Mouse (Mus musculus) neural tube, embryonic 13.5 days (tissue): ENCODE data around the gene Exosc6. TPM values are rescaled to one million over a fixed set of nuclear protein-coding genes. Genes with fewer than 3 reads are reported as not detected.
"Not testable (repeated sequence)": the region's sequence is repeated elsewhere in the genome, so short reads cannot be mapped to it uniquely, and the experiment has no call there.

Experiments
- ATAC-seq: fragments of 200-750 bp; cut with Nextera tagmentation; 2 replicates; pipeline ENCODE4 v1.8.0; 2017; ENCODE audit warnings: low read depth, mild to moderate bottlenecking, moderate TSS enrichment, moderate library complexity
- H3K27ac ChIP-seq: fragments of 300-500 bp; sonication (generic); replicated peaks from 2 replicates; pipeline ENCODE4 v1.5.1; 2015; ENCODE audit warnings: moderate library complexity, mild to moderate bottlenecking, inconsistent platforms
- H3K27me3 ChIP-seq: fragments of 300-500 bp; sonication (generic); 2 replicates; pipeline ENCODE4 v1.6.1; 2015; ENCODE audit warnings: mild to moderate bottlenecking, inconsistent platforms
- H3K36me3 ChIP-seq: fragments of 300-500 bp; sonication (generic); 2 replicates; pipeline ENCODE4 v1.6.1; 2015; ENCODE audit warnings: mild to moderate bottlenecking, inconsistent platforms
- H3K4me1 ChIP-seq: fragments of 300-500 bp; sonication (generic); replicated peaks from 2 replicates; pipeline ENCODE4 v1.6.1; 2015; ENCODE audit warnings: inconsistent platforms
- H3K4me2 ChIP-seq: fragments of 300-500 bp; sonication (generic); 2 replicates; pipeline ENCODE4 v1.6.1; 2015; ENCODE audit warnings: inconsistent platforms, mild to moderate bottlenecking, moderate library complexity
- H3K4me3 ChIP-seq: fragments of 300-500 bp; sonication (generic); 2 replicates; pipeline ENCODE4 v1.5.1; 2015; ENCODE audit warnings: mild to moderate bottlenecking, inconsistent platforms
- H3K9ac ChIP-seq: fragments of 300-500 bp; sonication (generic); 2 replicates; pipeline ENCODE4 v1.6.1; 2015; ENCODE audit warnings: moderate library complexity, mild to moderate bottlenecking, inconsistent platforms
- H3K9me3 ChIP-seq: fragments of 300-500 bp; sonication (generic); 2 replicates; pipeline ENCODE4 v1.6.1; 2016; ENCODE audit warnings: inconsistent platforms
- WGBS: fragments of 180-500 bp; shearing (Covaris S2); methylation state at CpG from one replicate; pipeline ENCODE4 v1.1.7; 2015; 5-methylcytosine and 5-hydroxymethylcytosine counted together
- polyA plus RNA-seq: library from polyadenylated mRNA; unstranded; fragments of >200 nt; fragmentation: Nextera tagmentation; extraction: Ambion mirVana; gene quantifications from 2 replicates; pipeline ENCODE4 v1.2.1, GENCODE M21; 2015

Exosc6 gene
- polyA plus RNA-seq, 1 experiment from 2014 or later: not detected

- Histone ChIP-seq H3K4me1 (peaks cover 15% of the 10 kb centered on the region), H3K36me3 (peaks cover 3% of the 10 kb centered on the region; the same call in 1 of the 2 replicates), H3K4me2 (peak overlapping the region; percentile 77), H3K9ac (no peak overlapping the region), H3K9me3 (no peaks in the 10 kb centered on the region), H3K27ac (peak overlapping the region; percentile 38; the same call in 1 of the 2 replicates), H3K27me3 (no peaks in the 10 kb centered on the region), H3K4me3 (peak overlapping the region; percentile 63; the same call in 1 of the 2 replicates)
- ATAC-seq: no peak
- 40% methylated on average over 2 of the region's 2 CpGs for WGBS
These were observed 6.8 kb downstream of the Exosc6 start for GRCm38 (mm10) chr8:111062893-111063292.

GRCm38 (mm10) chr8:111066308-111066707, 10.2 kb downstream of the Exosc6 start:
- H3K4me1 ChIP-seq: peaks cover 5% of the 10 kb centered on the region
- H3K9ac ChIP-seq: no peak overlapping the region
- WGBS: 60% methylated on average over 4 of the region's 4 CpGs
- H3K27me3 ChIP-seq: no peaks in the 10 kb centered on the region
- H3K36me3 ChIP-seq: no peaks in the 10 kb centered on the region
- no peak overlapping the region for H3K4me3 ChIP-seq
- no peaks in the 10 kb centered on the region for H3K9me3 ChIP-seq
- H3K27ac ChIP-seq: no peak overlapping the region
- no peak overlapping the region for H3K4me2 ChIP-seq
- ATAC-seq: no peak

- no peak overlapping the region for H3K4me2 ChIP-seq
- H3K4me3 ChIP-seq: no peak overlapping the region
- no peak overlapping the region for H3K27ac ChIP-seq
- no peaks in the 10 kb centered on the region for H3K27me3 ChIP-seq
- H3K9ac ChIP-seq: no peak overlapping the region
- 32% methylated on average over 10 of the region's 10 CpGs for WGBS
- no peaks in the 10 kb centered on the region for H3K4me1 ChIP-seq
- ATAC-seq: no peak
- H3K9me3 ChIP-seq: no peaks in the 10 kb centered on the region
- no peaks in the 10 kb centered on the region for H3K36me3 ChIP-seq
These were observed 11.3 kb downstream of the Exosc6 start for GRCm38 (mm10) chr8:111067439-111067838.

DNA sequence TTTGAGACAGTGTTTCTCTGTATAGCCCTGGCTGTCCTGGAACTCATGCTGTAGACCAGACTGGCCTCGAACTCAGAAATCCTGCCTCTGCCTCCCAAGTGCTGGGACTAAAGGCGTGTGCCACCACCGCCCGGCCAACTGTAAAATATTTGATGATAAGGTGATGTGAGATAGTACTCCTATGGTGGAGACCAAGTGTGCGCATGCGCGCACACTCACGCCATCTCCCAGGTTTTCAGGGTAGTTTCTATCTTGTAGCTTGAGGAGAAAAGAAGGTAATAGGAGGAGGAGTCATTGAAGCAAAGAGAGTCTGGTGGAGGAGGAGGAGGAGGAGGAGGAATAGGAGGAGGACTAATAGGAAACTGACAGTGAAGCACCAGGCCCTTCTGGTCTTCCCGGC, 12.5 kb downstream of the Exosc6 start:
- H3K4me2 ChIP-seq: not testable (repeated sequence)
- WGBS: 89% methylated on average over 9 of the region's 9 CpGs

DNA sequence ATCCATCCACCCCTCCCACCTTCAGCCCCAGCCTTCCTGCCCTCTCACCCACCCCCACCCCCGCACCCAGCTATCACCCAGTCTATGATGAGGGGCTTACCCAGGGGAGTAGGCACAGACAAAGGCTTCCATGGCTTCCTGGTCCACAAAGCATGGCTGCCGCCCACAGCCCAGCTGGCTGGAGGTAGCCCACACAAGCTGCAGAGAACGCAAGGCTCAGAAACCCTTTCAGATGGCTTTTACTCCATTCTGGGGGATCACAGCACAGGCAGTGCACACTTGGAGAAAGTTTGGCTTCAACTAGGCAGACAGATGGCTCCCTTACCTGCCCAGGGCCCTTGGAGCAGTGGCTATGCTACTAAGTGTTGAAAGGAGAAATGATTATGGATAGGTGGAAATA, 19.8 kb downstream of the Exosc6 start:
- H3K4me3 ChIP-seq: no peak overlapping the region
- H3K27ac ChIP-seq: no peak overlapping the region
- H3K4me2 ChIP-seq: no peak overlapping the region
- H3K36me3 ChIP-seq: no peaks in the 10 kb centered on the region
- ATAC-seq: no peak
- H3K9me3 ChIP-seq: no peaks in the 10 kb centered on the region
- H3K9ac ChIP-seq: no peak overlapping the region
- no peaks in the 10 kb centered on the region for H3K27me3 ChIP-seq
- 83% methylated on average over 3 of the region's 3 CpGs for WGBS
- no peaks in the 10 kb centered on the region for H3K4me1 ChIP-seq

More for the DNA sequence above, 12.5 kb downstream of the Exosc6 start:
- H3K4me3 ChIP-seq, H3K27me3 ChIP-seq, H3K9ac ChIP-seq, H3K27ac ChIP-seq, ATAC-seq, H3K36me3 ChIP-seq, H3K9me3 ChIP-seq, H3K4me1 ChIP-seq: not testable (repeated sequence)

- no peak overlapping the region for H3K9ac ChIP-seq
- H3K27me3 ChIP-seq: no peaks in the 10 kb centered on the region
- no peak overlapping the region for H3K4me3 ChIP-seq
- no peak overlapping the region for H3K4me2 ChIP-seq
- no peaks in the 10 kb centered on the region for H3K36me3 ChIP-seq
- ATAC-seq: no peak
- H3K9me3 ChIP-seq: no peaks in the 10 kb centered on the region
- WGBS: 65% methylated on average over 5 of the region's 5 CpGs
- H3K4me1 ChIP-seq: peaks cover 9% of the 10 kb centered on the region
- H3K27ac ChIP-seq: no peak overlapping the region
These were observed 23.3 kb downstream of the Exosc6 start for GRCm38 (mm10) chr8:111079461-111079860.

DNA sequence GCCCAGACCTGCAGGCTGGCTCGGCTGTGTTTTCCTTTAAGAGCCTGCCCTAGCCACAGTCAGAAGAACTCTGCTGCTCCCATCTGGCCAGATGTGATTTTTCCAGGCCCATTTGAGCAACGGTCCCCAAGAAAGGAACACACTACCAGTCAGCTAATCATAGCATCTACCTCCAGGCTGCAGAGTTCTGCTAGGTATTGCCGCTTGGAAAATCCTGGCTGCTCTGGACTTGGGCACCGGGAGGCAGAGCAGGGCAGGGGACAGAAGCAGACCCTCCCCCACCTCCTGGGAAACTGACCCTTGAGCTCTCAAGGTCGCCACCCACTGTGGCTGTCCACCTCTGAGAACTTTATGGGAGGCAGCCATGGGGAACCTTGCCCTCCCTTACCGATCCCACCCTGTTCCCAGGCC, 23.7 kb downstream of the Exosc6 start:
- peaks cover 9% of the 10 kb centered on the region for H3K4me1 ChIP-seq
- ATAC-seq: no peak
- no peak overlapping the region for H3K27ac ChIP-seq
- H3K9ac ChIP-seq: no peak overlapping the region
- 38% methylated on average over 6 of the region's 6 CpGs for WGBS
- H3K4me2 ChIP-seq: no peak overlapping the region
- no peaks in the 10 kb centered on the region for H3K27me3 ChIP-seq
- H3K36me3 ChIP-seq: no peaks in the 10 kb centered on the region
- H3K4me3 ChIP-seq: no peak overlapping the region
- no peaks in the 10 kb centered on the region for H3K9me3 ChIP-seq

GRCm38 (mm10) chr8:111081580-111082258, 25.6 kb downstream of the Exosc6 start:
- Histone ChIP-seq H3K9me3 (no peaks in the 10 kb centered on the region), H3K27me3 (no peaks in the 10 kb centered on the region), H3K27ac (no peak overlapping the region), H3K4me3 (no peak overlapping the region), H3K36me3 (no peaks in the 10 kb centered on the region), H3K4me1 (peaks cover 9% of the 10 kb centered on the region), H3K4me2 (no peak overlapping the region), H3K9ac (0 out of 2 replicates have a peak overlapping the region, but pooled peaks have one; percentile 1)
- ATAC-seq: no peak
- WGBS: 49% methylated on average over 12 of the region's 12 CpGs

GRCm38 (mm10) chr8:111083936-111084335, 27.8 kb downstream of the Exosc6 start:
- H3K36me3 ChIP-seq, H3K9ac ChIP-seq, H3K27me3 ChIP-seq, ATAC-seq, H3K9me3 ChIP-seq, H3K4me3 ChIP-seq, H3K4me1 ChIP-seq, H3K27ac ChIP-seq, H3K4me2 ChIP-seq: not testable (repeated sequence)
- WGBS: 93% methylated on average over 5 of the region's 5 CpGs

DNA sequence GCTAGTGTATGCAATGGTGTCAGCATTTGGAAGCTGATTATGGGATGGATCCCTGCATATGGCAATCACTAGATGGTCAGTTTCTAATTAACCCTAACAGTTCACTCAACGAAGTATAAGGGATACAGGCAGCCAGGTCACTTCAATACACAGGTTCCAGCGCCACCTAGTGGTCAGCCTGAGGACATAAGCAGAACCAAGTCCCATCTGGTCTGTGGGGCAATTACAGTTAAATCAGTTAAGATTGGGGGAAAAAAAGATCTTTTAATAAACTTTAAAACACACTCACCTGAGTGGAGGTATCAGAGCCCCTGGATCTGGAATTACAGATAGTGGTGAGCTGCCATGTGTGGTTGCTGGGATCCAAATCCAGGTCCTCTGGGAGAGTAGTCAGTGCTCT, 34.0 kb downstream of the Exosc6 start:
- no peak overlapping the region for H3K9ac ChIP-seq
- H3K4me2 ChIP-seq: no peak overlapping the region
- no peak overlapping the region for H3K27ac ChIP-seq
- WGBS: 0% methylated on average over 2 of the region's 2 CpGs
- no peak for ATAC-seq
- peaks cover 7% of the 10 kb centered on the region for H3K4me1 ChIP-seq
- no peaks in the 10 kb centered on the region for H3K9me3 ChIP-seq
- H3K27me3 ChIP-seq: no peaks in the 10 kb centered on the region
- no peaks in the 10 kb centered on the region for H3K36me3 ChIP-seq
- no peak overlapping the region for H3K4me3 ChIP-seq

DNA sequence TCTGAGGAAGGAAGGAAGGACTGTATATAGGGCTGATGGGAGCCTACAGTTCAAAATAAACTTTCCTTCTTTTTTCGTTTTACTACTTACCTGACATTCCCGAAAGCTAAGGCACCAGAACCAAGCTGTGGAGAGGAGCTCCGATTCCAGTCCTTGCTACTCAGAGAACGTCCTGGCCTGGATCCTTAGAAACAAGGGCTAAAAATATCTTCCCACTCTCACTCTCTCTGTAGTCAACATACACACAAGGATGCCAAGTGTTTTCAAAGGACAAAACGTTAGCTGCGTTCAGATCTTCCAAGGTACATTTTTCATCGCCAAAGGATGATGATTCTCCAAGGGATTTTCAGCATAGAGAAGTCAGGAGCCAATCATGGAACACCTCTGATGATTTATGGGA, 35.6 kb downstream of the Exosc6 start:
- WGBS: 85% methylated on average over 7 of the region's 7 CpGs
- Histone ChIP-seq H3K4me3 (no peak overlapping the region), H3K4me2 (no peak overlapping the region), H3K4me1 (peaks cover 22% of the 10 kb centered on the region), H3K27ac (no peak overlapping the region), H3K9ac (no peak overlapping the region), H3K36me3 (no peaks in the 10 kb centered on the region), H3K27me3 (no peaks in the 10 kb centered on the region), H3K9me3 (no peaks in the 10 kb centered on the region)
- no peak for ATAC-seq

DNA sequence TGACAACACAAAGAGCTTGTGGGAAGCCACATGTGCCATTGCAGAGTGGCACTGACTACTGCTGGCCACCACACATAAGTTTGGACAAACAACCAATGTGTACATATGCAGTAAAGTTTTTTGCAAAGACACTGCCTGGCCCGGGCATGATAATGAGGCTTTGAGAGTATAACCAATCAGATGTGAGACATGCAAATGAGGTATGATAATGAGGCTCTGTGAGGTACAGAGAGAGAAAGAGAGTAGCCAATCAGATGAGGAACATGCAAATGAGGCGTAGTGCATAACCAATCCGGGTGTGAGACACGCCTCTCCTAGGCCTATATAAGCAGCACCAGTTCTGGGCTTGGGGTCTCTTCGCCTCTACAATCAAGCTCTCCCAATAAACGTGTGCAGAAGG, 36.2 kb downstream of the Exosc6 start, which contains the start of gene Clec18a:
Gene Clec18a, minus strand, starts transcription at position 101 of the 400 bp plus-strand sequence.
- H3K9me3 ChIP-seq, H3K36me3 ChIP-seq: not testable (repeated sequence)

More for the DNA sequence above, 36.2 kb downstream of the Exosc6 start, which contains the start of gene Clec18a:
- not testable (repeated sequence) for H3K4me3 ChIP-seq, H3K27me3 ChIP-seq, H3K4me2 ChIP-seq, H3K27ac ChIP-seq, ATAC-seq, H3K9ac ChIP-seq
- peaks cover 22% of the 10 kb centered on the region for H3K4me1 ChIP-seq
- WGBS: 86% methylated on average over 5 of the region's 6 CpGs
